Mouse (Mus musculus): ENCODE measurements around the gene Wrap73. TPM values are rescaled to one million over a fixed set of nuclear protein-coding genes. Genes with fewer than 3 reads are reported as not detected.

Gene Wrap73
- total RNA-seq, 4 experiments from 2014 or later, result 27.0 to 36.1 (median 31.0) TPM

DNA sequence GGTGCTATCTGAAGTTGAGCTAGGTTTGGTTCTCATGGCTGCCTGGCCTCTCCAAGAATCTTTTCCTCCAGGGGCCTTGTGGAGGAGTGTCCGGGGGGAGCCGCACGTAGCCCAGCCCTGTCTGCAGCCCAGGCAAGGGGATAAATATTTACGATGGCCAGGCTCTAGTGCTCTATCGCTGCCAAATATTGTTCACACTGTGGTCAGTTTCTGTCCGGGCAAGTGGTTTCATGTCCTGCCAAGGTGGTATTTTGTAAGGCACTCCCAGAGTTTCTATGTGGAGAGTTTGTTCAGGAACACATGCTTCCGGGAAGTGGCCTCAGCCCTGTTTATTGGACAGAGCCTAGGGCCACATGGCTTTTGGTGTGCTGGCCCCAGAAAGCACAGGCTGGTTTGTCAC lies 38.8 kb downstream of the Wrap73 start:
- no peak for DNase-seq (ENCODE audit: low spot score in 2 of 2)

DNA sequence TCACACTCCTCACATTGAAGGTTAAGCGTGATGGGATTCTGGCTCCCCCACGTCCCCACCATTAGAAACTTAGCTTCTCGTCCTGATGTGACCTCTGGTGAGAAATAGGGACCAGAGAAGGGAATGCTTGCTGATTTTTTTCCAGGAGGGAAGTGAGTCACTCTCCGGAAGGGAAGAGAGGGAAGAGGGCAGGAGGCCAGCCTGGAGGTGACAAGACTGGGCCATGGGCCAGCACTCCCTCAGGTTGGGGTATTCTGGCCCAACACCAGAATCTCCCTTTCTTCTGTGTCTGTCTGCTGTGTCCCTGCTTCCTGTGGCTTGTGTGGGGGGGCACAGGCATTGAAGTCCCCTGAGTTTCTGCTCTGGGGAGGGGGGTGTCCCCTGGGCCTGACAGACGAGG lies 41.4 kb downstream of the Wrap73 start:
- DNase-seq (ENCODE audit: low spot score in 2 of 2), result no peak

DNA sequence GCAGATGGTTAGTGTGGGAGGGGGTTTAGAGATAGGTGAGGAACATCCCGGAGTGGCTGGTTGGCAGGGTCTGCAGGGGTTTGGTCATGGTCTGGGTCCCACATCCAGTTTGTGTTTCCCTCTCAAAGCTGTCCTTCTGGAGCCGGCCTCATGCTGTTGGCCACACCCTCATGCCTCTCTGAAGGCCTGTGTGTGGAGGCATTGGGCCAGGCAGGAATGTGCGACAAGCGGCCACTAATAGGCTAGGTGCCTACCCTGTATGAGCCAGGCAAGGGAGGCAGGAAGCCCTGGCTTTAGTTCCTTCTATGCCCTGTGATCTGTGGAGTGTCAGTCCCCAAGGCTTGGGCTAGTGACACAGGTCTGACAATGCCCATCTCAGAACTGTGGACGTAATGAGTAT lies 42.8 kb downstream of the Wrap73 start:
- no peak for DNase-seq (ENCODE audit: low spot score in 2 of 2)

DNA sequence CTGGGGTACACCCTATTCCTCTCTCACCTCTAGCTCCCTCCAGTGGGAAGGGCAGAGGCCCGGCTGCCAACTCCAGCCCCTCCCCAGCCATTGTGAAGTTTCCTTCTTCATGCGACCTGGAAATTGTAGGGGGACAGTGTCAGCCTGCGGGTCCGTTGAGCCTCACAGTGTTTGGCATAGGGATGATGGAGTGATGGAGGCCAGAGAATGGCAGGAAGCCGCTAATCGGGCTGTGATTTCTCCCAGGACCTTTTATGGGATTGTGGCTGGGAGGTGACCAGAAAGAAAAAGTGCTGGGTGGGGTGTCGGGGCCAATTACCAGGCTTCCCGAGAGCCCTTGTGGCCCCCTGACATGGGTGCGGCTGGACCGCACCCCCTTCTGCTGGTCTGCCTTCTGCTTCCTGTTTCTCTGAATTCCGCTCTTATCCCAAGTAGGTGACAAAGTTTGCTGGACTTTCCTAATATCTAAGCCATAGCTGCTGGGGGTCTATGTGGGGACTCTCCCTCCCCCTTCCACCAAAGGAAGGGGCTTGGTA lies 43.9 kb downstream of the Wrap73 start:
- DNase-seq (ENCODE audit: low spot score in 2 of 2), result no peak

DNA sequence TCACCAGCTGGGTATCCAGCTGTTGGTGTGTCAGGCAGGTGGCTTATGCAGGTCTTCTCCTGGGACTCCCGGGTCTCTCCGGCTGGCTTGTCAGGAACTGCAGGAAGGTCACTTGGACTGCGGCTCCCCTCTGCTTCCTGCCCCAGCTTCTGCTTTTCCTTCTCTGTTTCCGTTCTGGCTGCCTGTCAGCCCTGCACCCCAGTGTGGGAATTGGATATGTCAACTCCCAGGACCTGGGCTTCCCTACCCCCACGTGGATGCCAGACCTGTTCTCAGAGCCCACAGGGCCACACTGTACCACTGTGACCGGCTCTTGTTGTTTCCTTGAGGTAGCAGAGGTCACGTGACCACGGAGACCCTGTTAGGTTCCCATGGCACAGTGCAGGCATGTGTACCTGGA lies 46.8 kb downstream of the Wrap73 start:
- no peak for DNase-seq (ENCODE audit: low spot score in 2 of 2)

DNA sequence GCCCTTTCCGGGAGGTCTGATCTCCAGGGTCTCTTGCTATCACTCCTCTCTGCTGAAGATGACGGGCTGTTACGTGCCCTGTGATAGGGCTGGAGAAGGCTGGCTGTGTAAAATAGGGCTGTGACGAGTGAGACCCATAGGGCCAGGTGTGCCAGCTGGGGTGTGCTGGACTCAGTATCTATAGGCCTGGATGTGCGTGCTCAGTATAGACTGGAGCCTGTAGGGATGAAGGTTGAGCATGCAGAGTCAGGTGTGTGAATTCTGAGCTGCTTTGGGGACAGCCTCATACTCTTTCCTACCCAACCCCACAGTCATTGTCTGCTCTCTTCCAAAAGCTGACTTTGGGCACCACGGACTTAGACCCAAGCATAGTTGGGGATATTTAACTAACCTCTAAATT lies 55.8 kb downstream of the Wrap73 start:
- no peak for DNase-seq (ENCODE audit: low spot score in 2 of 2)

DNA sequence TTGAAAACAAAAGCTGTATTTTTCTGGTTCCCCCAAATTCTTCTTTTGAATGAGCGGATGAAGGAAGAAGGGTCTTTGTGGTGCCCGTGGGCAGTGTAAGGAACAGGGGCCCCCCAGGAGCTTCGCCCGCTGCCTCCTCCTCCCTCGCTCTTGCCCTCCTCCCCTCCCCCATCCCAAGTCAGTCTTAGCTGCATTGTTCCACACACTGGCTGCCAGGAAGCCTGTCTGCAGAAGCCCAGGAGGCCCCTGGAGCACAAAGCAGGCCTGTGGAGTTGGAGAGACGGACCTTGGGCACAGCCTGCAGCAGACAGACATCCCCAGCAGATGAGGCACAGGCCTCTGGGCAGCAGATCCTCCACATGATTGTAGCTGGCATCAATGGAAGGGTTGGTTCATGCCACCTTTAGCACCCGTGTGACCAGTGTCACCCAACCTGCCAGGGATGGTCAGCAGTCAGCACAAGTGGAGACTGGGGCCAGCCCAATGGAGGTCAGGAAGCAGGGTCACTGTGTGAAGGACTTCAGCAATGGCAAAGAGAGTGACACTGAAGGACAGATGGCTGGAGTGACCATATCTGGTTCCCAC lies 56.3 kb downstream of the Wrap73 start:
- no peak for DNase-seq (ENCODE audit: low spot score in 2 of 2)

DNA sequence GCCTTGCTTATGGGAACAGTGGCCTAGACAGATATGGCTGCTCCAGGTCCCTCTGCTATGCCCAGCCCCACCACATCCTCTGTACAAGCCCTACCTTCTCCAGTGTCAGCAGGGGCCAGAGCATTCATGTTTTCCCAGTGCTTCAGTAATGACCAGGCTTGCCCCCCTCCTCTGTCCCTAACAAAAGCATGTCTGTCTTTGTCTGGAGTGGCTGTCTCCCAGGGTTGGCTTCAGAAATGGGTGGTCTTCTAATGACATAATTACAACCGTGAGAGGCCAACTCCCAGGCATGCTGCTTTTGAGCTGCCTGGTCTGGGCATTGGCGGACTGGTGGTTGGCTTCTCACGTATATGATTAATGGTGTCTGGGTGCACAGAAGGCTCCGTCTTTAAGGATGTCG lies 59.3 kb downstream of the Wrap73 start:
- no peak for DNase-seq (ENCODE audit: low spot score in 2 of 2)

DNA sequence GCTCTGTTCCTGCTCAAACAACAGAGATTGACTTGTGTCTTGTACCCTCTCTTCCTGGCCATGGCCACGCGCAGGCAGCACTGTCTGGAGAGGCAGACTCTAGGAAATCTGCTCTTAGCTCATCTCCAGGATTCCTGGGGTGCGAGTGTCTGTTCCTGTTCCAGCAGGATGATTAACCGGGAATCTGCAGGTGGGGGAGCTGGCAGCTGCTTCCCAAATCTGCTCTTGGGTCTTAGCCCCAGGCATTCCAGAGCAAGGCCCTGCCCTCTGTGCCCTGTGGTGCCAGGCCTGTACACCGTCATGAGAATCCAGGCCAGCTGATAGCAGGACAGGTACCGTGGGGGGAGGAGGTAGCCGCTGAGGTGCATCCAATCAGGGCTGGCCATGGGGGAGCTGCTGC lies 62.4 kb downstream of the Wrap73 start:
- DNase-seq (ENCODE audit: low spot score in 2 of 2), result no peak

DNA sequence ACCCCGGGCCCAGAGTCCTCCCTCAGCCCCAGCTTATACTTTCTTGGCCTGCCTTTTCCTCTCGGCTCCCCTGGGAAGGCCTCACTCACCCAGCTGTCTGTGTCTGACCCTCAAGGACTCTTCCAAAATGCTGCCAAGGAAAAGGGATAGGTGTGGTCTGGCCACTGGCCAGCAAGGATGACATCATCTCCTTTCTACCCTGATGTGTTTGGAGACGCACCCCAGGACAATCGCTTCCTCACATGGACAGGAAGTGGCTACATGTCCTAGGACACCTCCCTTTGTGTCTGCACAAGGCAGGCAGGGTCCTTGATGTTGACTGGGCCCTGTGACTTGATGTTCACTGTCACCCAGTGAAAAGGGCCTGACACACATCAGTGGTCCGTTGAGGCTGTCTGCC lies 63.2 kb downstream of the Wrap73 start:
- no peak for DNase-seq (ENCODE audit: low spot score in 2 of 2)

DNA sequence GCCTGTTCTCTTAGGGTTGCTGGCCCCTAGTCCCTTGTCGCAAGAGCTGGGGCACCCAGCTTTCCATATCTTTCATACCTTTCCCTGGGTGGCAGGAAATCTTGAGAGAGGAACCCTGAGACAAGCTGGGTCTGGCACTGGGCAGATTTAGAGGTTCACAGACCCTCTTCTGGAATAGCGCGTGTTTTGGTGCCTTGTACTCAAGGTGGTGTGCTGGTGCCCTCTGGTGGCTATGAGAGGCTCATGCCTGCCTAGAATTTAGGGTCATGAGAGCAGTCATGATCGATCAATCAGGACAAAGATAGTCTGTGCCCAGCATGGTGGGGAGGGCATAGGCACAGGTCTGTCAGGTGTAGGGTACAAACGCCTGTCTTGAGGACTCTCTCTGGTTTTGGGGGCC lies 65.1 kb downstream of the Wrap73 start:
- peak in 1 of 2 experiments; percentile 24 for DNase-seq (ENCODE audit: low spot score in 2 of 2)

DNA sequence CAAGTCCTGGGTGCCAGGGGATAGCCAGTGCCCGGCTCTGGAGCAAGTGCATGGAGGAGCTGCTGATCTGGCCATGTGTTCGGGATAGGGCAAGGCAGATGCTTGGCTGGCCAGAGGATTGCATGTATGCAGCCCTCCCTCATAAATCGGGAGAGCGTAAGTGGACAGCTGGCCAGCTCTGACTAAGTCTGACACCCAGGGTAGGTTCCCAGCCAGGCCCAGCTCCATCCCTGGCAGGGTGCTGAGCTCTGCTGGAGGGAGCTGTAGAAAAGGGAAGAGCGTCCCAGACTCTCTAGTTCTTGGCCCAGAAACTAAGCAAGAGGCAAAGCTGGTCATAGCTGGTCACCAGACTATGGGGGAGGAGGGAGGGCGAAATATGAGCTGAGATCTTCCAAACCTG lies 66.9 kb downstream of the Wrap73 start:
- DNase-seq (ENCODE audit: low spot score in 2 of 2), result no peak

DNA sequence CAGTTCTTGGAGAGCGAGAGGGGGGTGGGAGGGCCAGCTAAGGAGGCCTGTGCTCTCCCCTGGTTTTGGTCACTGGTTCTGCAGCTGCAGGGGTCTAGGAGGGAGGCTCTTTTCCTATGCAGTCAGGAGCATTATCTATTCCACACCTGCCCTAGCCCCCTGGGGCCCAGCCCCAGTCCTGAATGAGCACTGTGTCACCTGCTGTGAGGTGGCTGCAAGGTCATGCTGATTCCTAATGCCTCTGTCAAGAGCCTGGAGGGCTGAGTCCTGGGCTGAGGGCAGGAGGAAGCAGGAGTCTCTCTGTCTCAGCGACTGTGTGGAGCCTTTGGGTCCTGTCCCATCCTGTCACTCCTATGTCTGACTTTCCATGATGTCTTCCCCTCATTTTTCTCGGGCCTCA lies 67.7 kb downstream of the Wrap73 start:
- no peak for DNase-seq (ENCODE audit: low spot score in 2 of 2)

DNA sequence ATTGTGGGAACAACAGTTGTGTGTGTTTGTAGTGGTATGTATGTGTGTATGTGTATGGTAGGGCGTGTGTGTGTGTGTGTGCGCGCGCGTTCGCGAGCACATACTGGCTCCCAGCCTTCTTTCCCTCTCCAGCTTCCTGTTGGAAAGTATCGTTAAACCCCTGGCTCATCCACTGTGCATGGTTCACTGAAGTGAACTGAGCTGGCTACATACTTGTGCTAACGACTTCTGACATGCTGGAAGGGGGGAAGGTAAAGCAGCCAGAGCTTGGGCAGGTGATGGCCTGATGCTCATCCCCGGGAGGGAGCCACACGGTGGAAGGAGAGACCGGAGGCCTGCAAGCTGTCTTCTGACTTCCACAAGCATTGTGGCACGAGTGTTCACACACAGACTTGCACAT lies 69.3 kb downstream of the Wrap73 start:
- no peak for DNase-seq (ENCODE audit: low spot score in 2 of 2)

DNA sequence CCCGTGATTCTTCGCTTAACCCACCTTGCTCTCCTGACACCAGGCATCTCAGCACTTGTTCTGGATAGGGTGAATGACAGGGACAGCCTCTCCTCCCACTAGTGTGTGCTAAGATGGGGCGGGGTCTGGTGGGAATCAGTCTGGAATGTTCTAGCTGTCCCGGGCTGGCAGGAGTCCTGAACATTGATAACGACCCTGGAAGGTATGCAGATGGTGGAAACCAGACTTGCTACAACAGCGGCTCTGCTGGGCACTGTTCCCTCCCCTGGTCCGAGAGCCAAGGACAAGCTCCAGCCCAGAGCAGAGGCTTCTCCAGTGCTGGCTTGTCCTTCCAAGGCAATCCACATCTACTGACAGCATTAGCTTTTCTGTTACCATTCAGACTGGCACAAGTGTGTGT lies 71.4 kb downstream of the Wrap73 start:
- no peak for DNase-seq (ENCODE audit: low spot score in 2 of 2)

DNA sequence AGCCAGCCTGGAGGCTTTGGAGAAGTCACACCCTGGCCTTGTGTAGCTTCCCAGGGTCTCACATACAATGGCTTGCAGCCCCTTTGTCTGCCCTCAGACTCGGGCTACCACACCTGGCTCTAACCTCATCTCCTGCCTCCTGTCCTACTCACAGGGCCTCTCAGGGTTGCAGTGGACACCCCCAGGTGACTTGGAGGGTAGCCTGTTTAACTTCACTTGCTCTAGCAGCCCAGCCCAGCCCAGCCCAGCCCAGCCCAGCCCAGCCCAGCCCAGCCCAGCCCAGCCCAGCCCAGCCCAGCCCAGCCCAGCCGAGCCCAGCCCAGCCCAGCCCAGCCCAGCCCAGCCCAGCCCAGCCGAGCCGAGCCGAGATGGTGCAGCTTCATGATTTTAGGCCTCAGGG lies 71.9 kb downstream of the Wrap73 start:
- DNase-seq (ENCODE audit: low spot score in 2 of 2), result no peak

Other genes starting within 250 kb of the Wrap73 start
- gene A430005L14Rik, start 185.1 kb upstream of the Wrap73 start, total RNA-seq (2022), result 10 to 100 TPM; 22.8 to 30.7 (median 24.1) TPM
- 10 to 100 TPM in 3 of 4 experiments, 1 to 10 TPM in 1; 9.4 to 14.0 (median 11.4) TPM for gene Dffb, start 167.2 kb upstream of the Wrap73 start, total RNA-seq (2022)
- 10 to 100 TPM; 28.4 to 35.3 (median 32.8) TPM for gene Cep104, start 167.2 kb upstream of the Wrap73 start, total RNA-seq (2022)
- 10 to 100 TPM; 55.0 to 72.7 (median 62.6) TPM for gene Lrrc47, start 130.6 kb upstream of the Wrap73 start, total RNA-seq (2022)
- 10 to 100 TPM; 11.7 to 21.4 (median 16.5) TPM for gene Smim1, start 116.1 kb upstream of the Wrap73 start, total RNA-seq (2022)
- under 1 TPM in 1 of 4 experiments, not detected in 3; 0.17 TPM for gene Ccdc27, start 99.7 kb upstream of the Wrap73 start, total RNA-seq (2022)
- under 1 TPM; 0.51 to 0.83 (median 0.64) TPM for gene Trp73, start 2.2 kb upstream of the Wrap73 start, total RNA-seq (2022)
- 100 to 1,000 TPM; 167 to 191 (median 180) TPM for gene Tprgl, start 18.3 kb downstream of the Wrap73 start, total RNA-seq (2022)
- 1 to 10 TPM; 6.2 to 7.9 (median 7.1) TPM for gene Megf6, start 28.4 kb downstream of the Wrap73 start, total RNA-seq (2022)
- 1 to 10 TPM; 1.1 to 1.6 (median 1.2) TPM for gene Arhgef16, start 159.3 kb downstream of the Wrap73 start, total RNA-seq (2022)
- not detected for gene B230104I21Rik, start 193.8 kb downstream of the Wrap73 start, total RNA-seq (2022)

Measured in left cerebral cortex, adult 8-10 months (tissue).